Mouse (Mus musculus): ENCODE measurements around the gene Unc50.

Unc50 gene

GRCm38 (mm10) chr1:37488531-37488930, 58.6 kb downstream of the Unc50 start:
- DNase-seq: no peak
